Mouse (Mus musculus) ovary, postnatal 36 days (tissue): ENCODE results near the gene Npas4.
"Not testable (repeated sequence)": the region's sequence is repeated elsewhere in the genome, so short reads cannot be mapped to it uniquely, and the experiment has no call there.

Source experiments
- DNase-seq: peaks from one replicate; pipeline ENCODE4 v3.0.0; 2022; ENCODE audit warnings: low spot score, mixed read lengths

Gene Npas4

GRCm38 (mm10) chr19:4992904-4993303, 2.8 kb upstream of the Npas4 start:
- peak; percentile 66 for DNase-seq

- no peak for DNase-seq
These were observed 2.3 kb upstream of the Npas4 start for GRCm38 (mm10) chr19:4992371-4992770.

- DNase-seq = no peak
These were observed 600 bp upstream of the Npas4 start for GRCm38 (mm10) chr19:4990716-4991115.

GRCm38 (mm10) chr19:4989434-4990255, 471 bp downstream of the Npas4 start:
- DNase-seq = no peak

GRCm38 (mm10) chr19:4989013-4989412, 1.1 kb downstream of the Npas4 start:
- DNase-seq = peak; percentile 93

- no peak for DNase-seq
These were observed 8.3 kb downstream of the Npas4 start for GRCm38 (mm10) chr19:4981767-4982166.

- DNase-seq = no peak
These were observed 21.9 kb downstream of the Npas4 start for GRCm38 (mm10) chr19:4968236-4968635.

GRCm38 (mm10) chr19:4961928-4962601, 28.1 kb downstream of the Npas4 start, which contains the start of gene Mrpl11:
TSS of gene Mrpl11 (plus strand) at chr19:4962147.
- DNase-seq = peak; percentile 85

- not testable (repeated sequence) for DNase-seq
These were observed 41.5 kb downstream of the Npas4 start for GRCm38 (mm10) chr19:4948641-4949040.

GRCm38 (mm10) chr19:4945540-4945939, 44.6 kb downstream of the Npas4 start:
- no peak for DNase-seq

GRCm38 (mm10) chr19:4943253-4943588, 46.9 kb downstream of the Npas4 start:
- no peak for DNase-seq

GRCm38 (mm10) chr19:4942551-4943252, 47.4 kb downstream of the Npas4 start, which contains the start of gene Peli3:
TSS of gene Peli3 (minus strand) at chr19:4943127.
- peak; percentile 84 for DNase-seq

- DNase-seq = peak; percentile 30
These were observed 52.4 kb downstream of the Npas4 start for GRCm38 (mm10) chr19:4937444-4938310.

- DNase-seq = no peak
These were observed 53.2 kb downstream of the Npas4 start for GRCm38 (mm10) chr19:4936896-4937295.
